Mouse (Mus musculus): ENCODE measurements at regions not wholly inside any gene's neighbourhood (a gene's known extent, or its start where the extent isn't known, plus 50 kb on each side); places are given as distances from the start of the nearest gene placed in this dataset.

- TF ChIP-seq CTCF (IDR thresholded peaks at IDR 0.05) (no peak), POLR2A (IDR thresholded peaks at IDR 0.05; ENCODE audit: insufficient read depth, low read depth, low read length) (no peak), EP300 (IDR thresholded peaks at IDR 0.05; ENCODE audit: insufficient read depth, low read depth, low read length) (no peak)
Measured at GRCm38 (mm10) chr7:123805650-123806049, 177.0 kb upstream of the Hs3st4 start.

All from heart, adult 2 months (tissue).